Mouse (Mus musculus) liver, embryonic 11.5 days (tissue): ENCODE results near the gene Cd180. TPM values are rescaled to one million over a fixed set of nuclear protein-coding genes. Genes with fewer than 3 reads are reported as not detected.

ENCODE experiments used
- ATAC-seq: fragments of 200-750 bp; cut with Nextera tagmentation; replicated peaks from 2 replicates; pipeline ENCODE4 v1.8.0; 2017; ENCODE audit warnings: moderate number of reproducible peaks, mild to moderate bottlenecking, moderate TSS enrichment, moderate library complexity; ENCODE audit not compliant: low FRiP score
- DNase-seq: peaks from one replicate; pipeline ENCODE4 v3.0.0-alpha.2; 2017; ENCODE audit warnings: low spot score
- H3K27ac ChIP-seq: fragments of 300-500 bp; sonication (generic); 2 replicates; pipeline ENCODE4 v1.5.1; 2014; ENCODE audit warnings: mild to moderate bottlenecking, low read depth, low read length, control low read depth
- H3K27me3 ChIP-seq: fragments of 300-500 bp; sonication (generic); replicated peaks from 2 replicates; pipeline ENCODE4 v1.6.1; 2014; ENCODE audit warnings: low read length, mixed read lengths; ENCODE audit not compliant: control insufficient read depth, insufficient read depth
- H3K36me3 ChIP-seq: fragments of 300-500 bp; sonication (generic); 2 replicates; pipeline ENCODE4 v1.6.1; 2014; ENCODE audit warnings: mild to moderate bottlenecking, low read length, moderate library complexity, mixed read lengths; ENCODE audit not compliant: control insufficient read depth, insufficient read depth
- H3K4me1 ChIP-seq: fragments of 300-500 bp; sonication (generic); replicated peaks from 2 replicates; pipeline ENCODE4 v1.6.1; 2014; ENCODE audit warnings: low read length, mixed read lengths; ENCODE audit not compliant: control insufficient read depth, insufficient read depth
- H3K4me2 ChIP-seq: fragments of 300-500 bp; sonication (generic); 2 replicates; pipeline ENCODE4 v1.6.1; 2014; ENCODE audit warnings: mild to moderate bottlenecking, control low read depth, moderate library complexity
- H3K4me3 ChIP-seq: fragments of 300-500 bp; sonication (generic); 2 replicates; pipeline ENCODE4 v1.5.1; 2014; ENCODE audit warnings: low read depth, low read length, control low read depth
- H3K9ac ChIP-seq: fragments of 300-500 bp; sonication (generic); 2 replicates; pipeline ENCODE4 v1.6.1; 2014; ENCODE audit warnings: low read depth, low read length, control low read depth
- H3K9me3 ChIP-seq: fragments of 300-500 bp; sonication (generic); 2 replicates; pipeline ENCODE4 v1.6.1; 2016; ENCODE audit warnings: low read length, inconsistent platforms, mixed read lengths; ENCODE audit not compliant: control insufficient read depth
- WGBS: fragments of 180-500 bp; shearing (Covaris S2); extraction: QIAGEN DNeasy Blood & Tissue Kit; methylation state at CpG from one replicate; pipeline ENCODE4 v1.1.7; 2014; 5-methylcytosine and 5-hydroxymethylcytosine counted together
- polyA plus RNA-seq: library from polyadenylated mRNA; unstranded; fragments of >200 nt; fragmentation: Nextera tagmentation; extraction: Ambion mirVana; gene quantifications from 2 replicates; pipeline ENCODE4 v1.2.1, GENCODE M21; 2014

Cd180 gene
- polyA plus RNA-seq, 1 experiment from 2014 or later, result 1.7 TPM

GRCm38 (mm10) chr13:102658223-102658839 is 35.0 kb upstream of the Cd180 start:
- Histone ChIP-seq H3K36me3 (no peaks in the 10 kb centered on the region), H3K4me2 (no peak overlapping the region), H3K27me3 (no peaks in the 10 kb centered on the region), H3K4me1 (no peaks in the 10 kb centered on the region), H3K27ac (no peak overlapping the region), H3K9ac (no peak overlapping the region), H3K9me3 (no peaks in the 10 kb centered on the region), H3K4me3 (no peak overlapping the region)
- DNase-seq (peak; percentile 23), ATAC-seq (no peak)
- WGBS, result 67% methylated on average over 6 of the region's 6 CpGs

DNA sequence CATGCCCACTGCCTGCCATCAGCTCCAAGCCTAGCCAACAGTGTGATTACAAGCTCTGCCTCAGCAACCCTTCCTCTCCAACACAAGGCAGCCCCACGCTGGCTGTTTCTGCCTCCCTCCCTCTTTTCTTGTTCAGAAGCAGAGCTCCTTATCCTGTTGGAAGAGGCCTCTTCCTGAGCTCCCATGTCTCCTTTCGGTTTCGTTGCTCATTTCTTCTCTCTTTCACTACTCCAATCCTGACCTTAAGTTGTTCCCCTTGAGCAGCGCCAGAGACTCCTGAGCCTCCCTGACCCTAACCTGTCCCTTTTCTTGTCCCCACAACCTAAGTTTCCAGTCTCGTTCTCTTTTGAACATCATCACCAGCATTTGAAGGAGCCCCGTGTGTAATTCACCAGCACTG is 29.3 kb upstream of the Cd180 start:
- Histone ChIP-seq H3K27ac (no peak overlapping the region), H3K27me3 (no peaks in the 10 kb centered on the region), H3K4me3 (no peak overlapping the region), H3K4me1 (peaks cover 7% of the 10 kb centered on the region; the same call in 1 of the 2 replicates), H3K36me3 (no peaks in the 10 kb centered on the region), H3K9me3 (no peaks in the 10 kb centered on the region), H3K4me2 (no peak overlapping the region), H3K9ac (no peak overlapping the region)
- 42% methylated on average over 6 of the region's 6 CpGs for WGBS
- DNase-seq, result no peak
- ATAC-seq, result no peak

- no peak overlapping the region for H3K9ac ChIP-seq
- DNase-seq, result no peak
- peak; percentile 74 for ATAC-seq
- H3K4me1 ChIP-seq, result peaks cover 11% of the 10 kb centered on the region; the same call in 1 of the 2 replicates
- H3K36me3 ChIP-seq, result no peaks in the 10 kb centered on the region
- H3K4me3 ChIP-seq, result peak overlapping the region; percentile 34
- WGBS, result 37% methylated on average over 12 of the region's 12 CpGs
- peak overlapping the region; percentile 66 for H3K4me2 ChIP-seq
- no peaks in the 10 kb centered on the region for H3K27me3 ChIP-seq
- no peaks in the 10 kb centered on the region for H3K9me3 ChIP-seq
- peak overlapping the region; percentile 4; the same call in 1 of the 2 replicates for H3K27ac ChIP-seq
Observed at GRCm38 (mm10) chr13:102664843-102665587, 28.3 kb upstream of the Cd180 start.

GRCm38 (mm10) chr13:102665588-102666232 is 27.6 kb upstream of the Cd180 start:
- DNase-seq (no peak), ATAC-seq (peak; percentile 66)
- Histone ChIP-seq H3K4me1 (peaks cover 13% of the 10 kb centered on the region; the same call in 1 of the 2 replicates), H3K27me3 (no peaks in the 10 kb centered on the region), H3K4me3 (peak overlapping the region; percentile 34), H3K9ac (no peak overlapping the region), H3K9me3 (no peaks in the 10 kb centered on the region), H3K27ac (peak overlapping the region; percentile 4; the same call in 1 of the 2 replicates), H3K36me3 (no peaks in the 10 kb centered on the region), H3K4me2 (peak overlapping the region; percentile 66)
- 27% methylated on average over 18 of the region's 18 CpGs for WGBS

DNA sequence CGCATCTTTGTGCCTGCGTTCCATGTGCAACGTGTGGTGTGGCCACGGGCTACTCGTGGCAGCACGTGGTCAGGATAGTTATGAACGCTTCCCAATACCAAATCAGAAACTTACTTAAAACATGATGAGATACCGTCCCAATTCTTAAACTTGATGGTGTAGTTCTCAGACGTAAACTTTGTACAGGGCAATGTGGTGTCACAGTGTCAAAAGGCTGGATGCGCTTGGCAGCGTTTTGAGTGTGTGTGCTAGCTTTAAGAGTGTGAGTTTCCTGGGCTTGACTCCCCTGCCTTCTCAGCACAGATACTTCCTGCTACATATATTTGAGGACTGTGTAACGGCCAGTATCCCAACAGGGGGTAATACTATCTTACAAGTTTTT is 27.1 kb upstream of the Cd180 start:
- DNase-seq (no peak), ATAC-seq (no peak; the same call in 1 of the 2 replicates)
- Histone ChIP-seq H3K9ac (no peak overlapping the region), H3K4me3 (no peak overlapping the region), H3K36me3 (no peaks in the 10 kb centered on the region), H3K4me2 (peak overlapping the region; percentile 66; the same call in 1 of the 2 replicates), H3K9me3 (no peaks in the 10 kb centered on the region), H3K27me3 (no peaks in the 10 kb centered on the region), H3K4me1 (peaks cover 13% of the 10 kb centered on the region; the same call in 1 of the 2 replicates), H3K27ac (peak overlapping the region; percentile 4; the same call in 1 of the 2 replicates)
- WGBS, result 47% methylated on average over 12 of the region's 12 CpGs

- H3K27ac ChIP-seq, result no peak overlapping the region
- WGBS, result 41% methylated on average over 4 of the region's 4 CpGs
Observed at GRCm38 (mm10) chr13:102666731-102667130, 26.6 kb upstream of the Cd180 start.

DNA sequence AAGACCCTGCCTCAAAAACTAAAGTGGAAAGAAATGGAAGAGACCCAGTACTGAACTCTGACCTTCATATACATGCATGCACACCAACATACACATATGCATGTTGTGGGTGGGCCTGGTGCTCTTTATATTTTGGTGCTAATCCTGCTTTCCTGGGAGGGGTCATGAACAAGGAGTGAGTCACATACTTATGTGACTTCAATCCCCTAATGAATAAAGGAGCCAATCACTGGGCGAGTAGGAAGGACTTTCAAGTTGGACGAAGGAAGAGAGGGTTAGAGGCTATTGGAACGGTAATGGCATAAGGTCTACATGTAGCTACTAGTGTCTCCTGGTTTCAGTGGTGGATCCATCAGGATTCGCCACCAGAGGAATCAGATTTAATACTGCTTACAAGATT is 26.0 kb upstream of the Cd180 start:
- H3K4me3 ChIP-seq, result no peak overlapping the region
- no peak for DNase-seq
- H3K4me2 ChIP-seq, result no peak overlapping the region
- H3K27me3 ChIP-seq, result no peaks in the 10 kb centered on the region
- H3K36me3 ChIP-seq, result no peaks in the 10 kb centered on the region
- no peak for ATAC-seq
- peaks cover 13% of the 10 kb centered on the region; the same call in 1 of the 2 replicates for H3K4me1 ChIP-seq
- H3K9ac ChIP-seq, result no peak overlapping the region
- H3K9me3 ChIP-seq, result no peaks in the 10 kb centered on the region
- H3K27ac ChIP-seq, result no peak overlapping the region
- WGBS, result 77% methylated on average over 4 of the region's 4 CpGs

More at GRCm38 (mm10) chr13:102666731-102667130, 26.6 kb upstream of the Cd180 start:
- no peak overlapping the region for H3K9ac ChIP-seq
- DNase-seq, result no peak
- no peak overlapping the region for H3K4me3 ChIP-seq
- no peak for ATAC-seq
- peaks cover 13% of the 10 kb centered on the region; the same call in 1 of the 2 replicates for H3K4me1 ChIP-seq
- no peaks in the 10 kb centered on the region for H3K9me3 ChIP-seq
- H3K4me2 ChIP-seq, result no peak overlapping the region
- no peaks in the 10 kb centered on the region for H3K27me3 ChIP-seq
- H3K36me3 ChIP-seq, result no peaks in the 10 kb centered on the region

GRCm38 (mm10) chr13:102667842-102668241 is 25.5 kb upstream of the Cd180 start:
- ATAC-seq, result no peak
- Histone ChIP-seq H3K27ac (no peak overlapping the region), H3K9ac (no peak overlapping the region), H3K9me3 (no peaks in the 10 kb centered on the region), H3K27me3 (no peaks in the 10 kb centered on the region), H3K4me2 (no peak overlapping the region), H3K36me3 (no peaks in the 10 kb centered on the region), H3K4me1 (peaks cover 13% of the 10 kb centered on the region; the same call in 1 of the 2 replicates), H3K4me3 (no peak overlapping the region)
- WGBS, result 58% methylated on average over 9 of the region's 9 CpGs
- DNase-seq, result no peak
